Mouse (Mus musculus): Measurements from ENCODE around the gene Zc3h6. TPM values are rescaled to one million over a fixed set of nuclear protein-coding genes. Genes with fewer than 3 reads are reported as not detected.
A peak's percentile ranks its signal among the peaks of the same experiment; 100 is the strongest.
"Not testable (repeated sequence)": the region's sequence is repeated elsewhere in the genome, so short reads cannot be mapped to it uniquely, and the experiment has no call there.

Gene Zc3h6
- polyA plus RNA-seq, 1 experiment from 2014 or later, result 2.5 TPM

DNA sequence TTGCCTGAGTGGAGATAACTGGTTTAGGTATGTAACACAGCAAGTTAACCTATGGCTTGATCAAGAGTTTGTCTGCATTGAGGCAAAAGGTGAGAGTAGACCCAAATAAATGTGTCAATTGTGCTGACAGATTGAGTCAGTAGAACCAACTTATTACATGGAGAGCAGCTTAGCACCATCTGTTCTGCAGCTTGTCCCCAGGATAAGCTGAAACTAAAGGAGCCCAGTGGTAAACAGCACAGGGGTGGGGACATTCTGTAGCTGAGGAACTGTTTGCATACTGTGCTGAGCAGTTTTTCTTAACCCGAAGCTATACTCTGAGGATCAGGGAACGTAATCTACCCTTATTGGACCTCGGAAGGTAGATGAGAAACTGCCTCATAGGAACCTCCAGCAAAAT, 17.5 kb downstream of the Zc3h6 start:
- no peak for ATAC-seq (ENCODE audit: insufficient number of reproducible peaks, insufficient read depth, low FRiP score, low read depth)
- no peaks in the 10 kb centered on the region for H3K36me3 ChIP-seq (ENCODE audit: control insufficient read depth, insufficient read depth, low read length)
- WGBS, result 82% methylated on average over 3 of the region's 3 CpGs

DNA sequence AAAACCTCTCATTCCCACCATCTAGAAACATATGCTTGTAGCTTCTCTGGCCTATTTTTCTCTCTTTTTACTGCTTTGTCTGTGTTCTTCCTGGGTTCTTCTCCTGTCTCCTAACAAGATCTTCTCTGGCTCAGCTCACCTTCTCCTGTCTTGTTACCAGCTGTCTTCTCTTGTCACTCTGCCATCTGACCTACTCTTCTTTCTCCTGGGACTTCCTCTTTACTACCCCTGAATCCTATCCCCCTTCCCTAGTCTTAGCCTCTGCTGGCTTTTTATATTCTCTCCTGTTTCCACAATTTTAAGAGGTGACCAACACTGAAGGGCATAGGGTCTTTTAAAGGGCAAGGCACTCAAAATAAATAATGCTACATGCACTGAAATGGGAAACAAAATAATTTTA, 37.7 kb downstream of the Zc3h6 start:
- no peak overlapping the region for H3K27ac ChIP-seq (replicated peaks in 1 of 2; ENCODE audit: control insufficient read depth in 1 of 2, insufficient read depth in 1 of 2, low read depth in 2 of 2, low read length in 2 of 2)
- H3K4me1 ChIP-seq (ENCODE audit: control insufficient read depth in 2 of 2, insufficient read depth in 2 of 2, low read length in 2 of 2), result no peaks in the 10 kb centered on the region
- no peak overlapping the region for H3K4me2 ChIP-seq (ENCODE audit: low read length)
- no peak overlapping the region for H3K4me3 ChIP-seq (ENCODE audit: control insufficient read depth in 1 of 2, insufficient read depth in 1 of 2, low read depth in 1 of 2, low read length in 2 of 2)
- no peaks in the 10 kb centered on the region for H3K27me3 ChIP-seq (ENCODE audit: control insufficient read depth, insufficient read depth, low read length)
- ATAC-seq (ENCODE audit: insufficient number of reproducible peaks, insufficient read depth, low FRiP score, low read depth), result no peak
- H3K36me3 ChIP-seq (ENCODE audit: control insufficient read depth, insufficient read depth, low read length), result no peaks in the 10 kb centered on the region
- no peaks in the 10 kb centered on the region for H3K9me3 ChIP-seq (ENCODE audit: control insufficient read depth, low read length)
- no peak overlapping the region for H3K9ac ChIP-seq (ENCODE audit: low read length)

More for the DNA sequence above, 17.5 kb downstream of the Zc3h6 start:
- Histone ChIP-seq H3K9ac (ENCODE audit: low read length) (no peak overlapping the region), H3K27me3 (ENCODE audit: control insufficient read depth, insufficient read depth, low read length) (no peaks in the 10 kb centered on the region), H3K4me3 (ENCODE audit: control insufficient read depth in 1 of 2, insufficient read depth in 1 of 2, low read depth in 1 of 2, low read length in 2 of 2) (no peak overlapping the region), H3K4me1 (ENCODE audit: control insufficient read depth in 2 of 2, insufficient read depth in 2 of 2, low read length in 2 of 2) (no peaks in the 10 kb centered on the region; a peak in 1 of 4 replicates), H3K9me3 (ENCODE audit: control insufficient read depth, low read length) (no peaks in the 10 kb centered on the region), H3K4me2 (ENCODE audit: low read length) (no peak overlapping the region), H3K27ac (replicated peaks in 1 of 2; ENCODE audit: control insufficient read depth in 1 of 2, insufficient read depth in 1 of 2, low read depth in 2 of 2, low read length in 2 of 2) (no peak overlapping the region)

DNA sequence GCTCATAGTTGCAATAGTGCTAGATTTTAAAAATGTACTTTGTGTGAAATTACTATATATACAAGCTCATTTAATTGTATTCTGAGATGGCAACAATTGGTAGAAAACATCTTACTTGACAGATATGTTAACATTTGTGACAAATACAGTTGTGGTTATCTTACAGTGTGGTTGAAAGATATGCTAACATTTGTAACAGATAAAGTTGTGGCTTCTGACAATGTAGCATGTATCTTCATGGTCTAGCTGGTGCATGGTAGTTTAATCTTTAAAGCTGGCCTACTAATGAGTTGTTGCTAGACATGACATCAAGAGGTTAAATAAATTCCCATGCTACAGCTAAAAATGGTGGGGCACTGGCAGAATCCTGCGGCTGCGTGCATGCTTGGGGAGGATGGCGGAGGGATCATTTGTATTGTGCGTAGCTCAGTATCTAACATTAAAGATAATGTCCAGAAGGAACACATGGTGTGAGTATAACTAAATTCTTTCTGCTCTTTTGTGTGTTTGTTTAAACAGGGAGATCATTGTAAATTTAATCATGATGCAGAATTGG, 39.1 kb downstream of the Zc3h6 start:
- no peak overlapping the region for H3K4me2 ChIP-seq (ENCODE audit: low read length)
- H3K4me1 ChIP-seq (ENCODE audit: control insufficient read depth in 2 of 2, insufficient read depth in 2 of 2, low read length in 2 of 2), result no peaks in the 10 kb centered on the region
- no peak overlapping the region for H3K27ac ChIP-seq (replicated peaks in 1 of 2; ENCODE audit: control insufficient read depth in 1 of 2, insufficient read depth in 1 of 2, low read depth in 2 of 2, low read length in 2 of 2)
- H3K9me3 ChIP-seq (ENCODE audit: control insufficient read depth, low read length), result no peaks in the 10 kb centered on the region
- no peak overlapping the region for H3K4me3 ChIP-seq (ENCODE audit: control insufficient read depth in 1 of 2, insufficient read depth in 1 of 2, low read depth in 1 of 2, low read length in 2 of 2)
- WGBS, result 54% methylated on average over 4 of the region's 4 CpGs
- no peak overlapping the region for H3K9ac ChIP-seq (ENCODE audit: low read length)
- no peaks in the 10 kb centered on the region for H3K36me3 ChIP-seq (ENCODE audit: control insufficient read depth, insufficient read depth, low read length)
- no peak for ATAC-seq (ENCODE audit: insufficient number of reproducible peaks, insufficient read depth, low FRiP score, low read depth)
- no peaks in the 10 kb centered on the region for H3K27me3 ChIP-seq (ENCODE audit: control insufficient read depth, insufficient read depth, low read length)

- not testable (repeated sequence) for H3K9ac ChIP-seq (ENCODE audit: low read length); ATAC-seq (ENCODE audit: insufficient number of reproducible peaks, insufficient read depth, low FRiP score, low read depth); H3K4me3 ChIP-seq (ENCODE audit: control insufficient read depth in 1 of 2, insufficient read depth in 1 of 2, low read depth in 1 of 2, low read length in 2 of 2); H3K4me1 ChIP-seq (ENCODE audit: control insufficient read depth in 2 of 2, insufficient read depth in 2 of 2, low read length in 2 of 2); H3K4me2 ChIP-seq (ENCODE audit: low read length); H3K27ac ChIP-seq (replicated peaks in 1 of 2; ENCODE audit: control insufficient read depth in 1 of 2, insufficient read depth in 1 of 2, low read depth in 2 of 2, low read length in 2 of 2); H3K9me3 ChIP-seq (ENCODE audit: control insufficient read depth, low read length); H3K36me3 ChIP-seq (ENCODE audit: control insufficient read depth, insufficient read depth, low read length); H3K27me3 ChIP-seq (ENCODE audit: control insufficient read depth, insufficient read depth, low read length)
- whole genome bisulfite sequencing, result 67% methylated on average over 2 of the region's 2 CpGs
Observed at GRCm38 (mm10) chr2:129008867-129009266, 41.7 kb downstream of the Zc3h6 start.

- no peak for ATAC-seq (ENCODE audit: insufficient number of reproducible peaks, insufficient read depth, low FRiP score, low read depth)
- no peak overlapping the region for H3K4me2 ChIP-seq (ENCODE audit: low read length)
- H3K4me1 ChIP-seq (ENCODE audit: control insufficient read depth in 2 of 2, insufficient read depth in 2 of 2, low read length in 2 of 2), result no peaks in the 10 kb centered on the region
- H3K9me3 ChIP-seq (ENCODE audit: control insufficient read depth, low read length), result no peaks in the 10 kb centered on the region
- H3K4me3 ChIP-seq (ENCODE audit: control insufficient read depth in 1 of 2, insufficient read depth in 1 of 2, low read depth in 1 of 2, low read length in 2 of 2), result no peak overlapping the region
- H3K27ac ChIP-seq (replicated peaks in 1 of 2; ENCODE audit: control insufficient read depth in 1 of 2, insufficient read depth in 1 of 2, low read depth in 2 of 2, low read length in 2 of 2), result no peak overlapping the region
- H3K9ac ChIP-seq (ENCODE audit: low read length), result no peak overlapping the region
- H3K36me3 ChIP-seq (ENCODE audit: control insufficient read depth, insufficient read depth, low read length), result no peaks in the 10 kb centered on the region
- H3K27me3 ChIP-seq (ENCODE audit: control insufficient read depth, insufficient read depth, low read length), result no peaks in the 10 kb centered on the region
- WGBS, result 77% methylated on average over 2 of the region's 2 CpGs
Observed at GRCm38 (mm10) chr2:129020106-129020505, 52.9 kb downstream of the Zc3h6 start.

GRCm38 (mm10) chr2:129024820-129025219, 57.6 kb downstream of the Zc3h6 start:
- Histone ChIP-seq H3K27ac (replicated peaks in 1 of 2; ENCODE audit: control insufficient read depth in 1 of 2, insufficient read depth in 1 of 2, low read depth in 2 of 2, low read length in 2 of 2) (no peak overlapping the region), H3K4me1 (ENCODE audit: control insufficient read depth in 2 of 2, insufficient read depth in 2 of 2, low read length in 2 of 2) (peaks cover 0 to 2% of the 10 kb centered on the region in 2 experiments; a peak in 1 of 4 replicates), H3K4me2 (ENCODE audit: low read length) (no peak overlapping the region), H3K9me3 (ENCODE audit: control insufficient read depth, low read length) (no peaks in the 10 kb centered on the region), H3K36me3 (ENCODE audit: control insufficient read depth, insufficient read depth, low read length) (no peaks in the 10 kb centered on the region), H3K9ac (ENCODE audit: low read length) (no peak overlapping the region), H3K4me3 (ENCODE audit: control insufficient read depth in 1 of 2, insufficient read depth in 1 of 2, low read depth in 1 of 2, low read length in 2 of 2) (no peak overlapping the region), H3K27me3 (ENCODE audit: control insufficient read depth, insufficient read depth, low read length) (no peaks in the 10 kb centered on the region)
- ATAC-seq (ENCODE audit: insufficient number of reproducible peaks, insufficient read depth, low FRiP score, low read depth), result no peak
- WGBS, result 67% methylated on average over 9 of the region's 9 CpGs

DNA sequence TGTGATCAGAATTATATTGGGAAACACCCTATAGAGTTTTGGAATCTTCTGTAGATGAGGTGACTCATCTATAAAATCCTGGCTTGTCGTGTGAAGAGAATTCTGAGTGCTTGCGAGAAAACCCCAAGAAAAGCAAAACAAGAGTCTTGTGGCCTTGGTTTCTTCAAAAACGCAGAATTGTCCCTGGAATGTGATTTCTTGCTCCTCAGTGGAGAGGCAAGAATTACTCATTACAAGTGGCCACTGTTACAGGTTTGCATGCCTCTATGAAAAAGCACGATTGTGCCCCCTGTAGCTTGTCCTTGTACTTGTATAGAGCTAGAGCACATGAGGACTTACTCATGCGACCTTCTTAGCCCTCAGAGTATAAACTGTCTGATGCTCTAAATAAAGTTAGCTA, 68.2 kb downstream of the Zc3h6 start:
- no peak for ATAC-seq (ENCODE audit: insufficient number of reproducible peaks, insufficient read depth, low FRiP score, low read depth)
- Histone ChIP-seq H3K9ac (ENCODE audit: low read length) (no peak overlapping the region), H3K4me1 (ENCODE audit: control insufficient read depth in 2 of 2, insufficient read depth in 2 of 2, low read length in 2 of 2) (peaks cover 4 to 7% of the 10 kb centered on the region in 2 experiments; a peak in 3 of 4 replicates), H3K4me3 (ENCODE audit: control insufficient read depth in 1 of 2, insufficient read depth in 1 of 2, low read depth in 1 of 2, low read length in 2 of 2) (no peak overlapping the region), H3K4me2 (ENCODE audit: low read length) (no peak overlapping the region), H3K27me3 (ENCODE audit: control insufficient read depth, insufficient read depth, low read length) (peaks cover 44% of the 10 kb centered on the region), H3K27ac (replicated peaks in 1 of 2; ENCODE audit: control insufficient read depth in 1 of 2, insufficient read depth in 1 of 2, low read depth in 2 of 2, low read length in 2 of 2) (no peak overlapping the region), H3K36me3 (ENCODE audit: control insufficient read depth, insufficient read depth, low read length) (no peaks in the 10 kb centered on the region), H3K9me3 (ENCODE audit: control insufficient read depth, low read length) (no peaks in the 10 kb centered on the region)
- 71% methylated on average over 5 of the region's 5 CpGs for WGBS

- H3K4me2 ChIP-seq (ENCODE audit: low read length), result peak overlapping the region; percentile 98
- no peaks in the 10 kb centered on the region for H3K9me3 ChIP-seq (ENCODE audit: control insufficient read depth, low read length)
- peaks cover 57% of the 10 kb centered on the region for H3K27me3 ChIP-seq (ENCODE audit: control insufficient read depth, insufficient read depth, low read length)
- peaks cover 4 to 7% of the 10 kb centered on the region in 2 experiments; a peak in 3 of 4 replicates for H3K4me1 ChIP-seq (ENCODE audit: control insufficient read depth in 2 of 2, insufficient read depth in 2 of 2, low read length in 2 of 2)
- WGBS, result 8% methylated on average over 15 of the region's 15 CpGs
- no peak overlapping the region for H3K27ac ChIP-seq (replicated peaks in 1 of 2; ENCODE audit: control insufficient read depth in 1 of 2, insufficient read depth in 1 of 2, low read depth in 2 of 2, low read length in 2 of 2)
- no peaks in the 10 kb centered on the region for H3K36me3 ChIP-seq (ENCODE audit: control insufficient read depth, insufficient read depth, low read length)
- H3K4me3 ChIP-seq (ENCODE audit: control insufficient read depth in 1 of 2, insufficient read depth in 1 of 2, low read depth in 1 of 2, low read length in 2 of 2), result peak overlapping the region; percentile 45 to 49
- H3K9ac ChIP-seq (ENCODE audit: low read length), result peak overlapping the region; percentile 65
- ATAC-seq (ENCODE audit: insufficient number of reproducible peaks, insufficient read depth, low FRiP score, low read depth), result no peak
Observed at GRCm38 (mm10) chr2:129038426-129038936, 71.3 kb downstream of the Zc3h6 start.

All from heart, embryonic 14.5 days (tissue).